Mouse (Mus musculus) thymus, adult 2 months (tissue): Measurements from ENCODE around the gene Mfsd11. TPM values are rescaled to one million over a fixed set of nuclear protein-coding genes. Genes with fewer than 3 reads are reported as not detected.
"Not testable (repeated sequence)": the region's sequence is repeated elsewhere in the genome, so short reads cannot be mapped to it uniquely, and the experiment has no call there.

Source experiments
- DNase-seq: peaks from one replicate; pipeline ENCODE4 v3.0.0; 2021
- H3K27ac ChIP-seq: fragments of 200-500 bp; 2 replicates; pipeline ENCODE4 v1.5.1; 2012; ENCODE audit warnings: low read length, control low read depth; ENCODE audit not compliant: control insufficient read depth, insufficient read depth
- H3K27me3 ChIP-seq: fragments of 200-500 bp; 2 replicates; pipeline ENCODE4 v1.6.1; 2012; ENCODE audit warnings: mild to moderate bottlenecking, low read length, moderate library complexity, mixed read lengths; ENCODE audit not compliant: control insufficient read depth, insufficient read depth
- H3K36me3 ChIP-seq: fragments of 200-500 bp; 2 replicates; pipeline ENCODE4 v1.6.1; 2012; ENCODE audit warnings: mild to moderate bottlenecking, low read length, moderate library complexity; ENCODE audit not compliant: control insufficient read depth, insufficient read depth
- H3K4me1 ChIP-seq: fragments of 200-500 bp; replicated peaks from 2 replicates; pipeline ENCODE4 v1.6.1; 2012; ENCODE audit warnings: low read length; ENCODE audit not compliant: control insufficient read depth, insufficient read depth
- H3K4me3 ChIP-seq: fragments of 200-500 bp; 2 replicates; pipeline ENCODE4 v1.5.1; 2012; ENCODE audit warnings: mild to moderate bottlenecking, low read length, control low read depth, moderate library complexity; ENCODE audit not compliant: control insufficient read depth, insufficient read depth
- CTCF ChIP-seq: fragments of 200-500 bp; IDR thresholded peaks from 2 replicates; pipeline ENCODE4 v1.5.1; 2012; ENCODE audit warnings: mild to moderate bottlenecking, control low read depth, low read length, moderate library complexity, borderline replicate concordance; ENCODE audit not compliant: control insufficient read depth, poor library complexity, insufficient read depth; ENCODE audit errors: extremely low read depth
- POLR2A ChIP-seq: fragments of 200-500 bp; IDR thresholded peaks from 2 replicates; pipeline ENCODE4 v1.6.1; 2012; ENCODE audit warnings: mild to moderate bottlenecking, low read length, control low read depth, moderate library complexity; ENCODE audit not compliant: control insufficient read depth, poor library complexity, insufficient read depth; ENCODE audit errors: extremely low read depth
- WGBS: fragments of 180-500 bp; shearing (Covaris S2); methylation state at CpG from one replicate; pipeline ENCODE4 v1.1.7; 2018; 5-methylcytosine and 5-hydroxymethylcytosine counted together
- polyA plus RNA-seq: library from polyadenylated mRNA; depleted of rRNA; stranded (reverse); fragments of >200 nt; gene quantifications from 2 replicates; pipeline ENCODE4 v1.2.3, GENCODE M21; 2012

Gene Mfsd11
- polyA plus RNA-seq, 1 experiment, result 32.9 TPM

DNA sequence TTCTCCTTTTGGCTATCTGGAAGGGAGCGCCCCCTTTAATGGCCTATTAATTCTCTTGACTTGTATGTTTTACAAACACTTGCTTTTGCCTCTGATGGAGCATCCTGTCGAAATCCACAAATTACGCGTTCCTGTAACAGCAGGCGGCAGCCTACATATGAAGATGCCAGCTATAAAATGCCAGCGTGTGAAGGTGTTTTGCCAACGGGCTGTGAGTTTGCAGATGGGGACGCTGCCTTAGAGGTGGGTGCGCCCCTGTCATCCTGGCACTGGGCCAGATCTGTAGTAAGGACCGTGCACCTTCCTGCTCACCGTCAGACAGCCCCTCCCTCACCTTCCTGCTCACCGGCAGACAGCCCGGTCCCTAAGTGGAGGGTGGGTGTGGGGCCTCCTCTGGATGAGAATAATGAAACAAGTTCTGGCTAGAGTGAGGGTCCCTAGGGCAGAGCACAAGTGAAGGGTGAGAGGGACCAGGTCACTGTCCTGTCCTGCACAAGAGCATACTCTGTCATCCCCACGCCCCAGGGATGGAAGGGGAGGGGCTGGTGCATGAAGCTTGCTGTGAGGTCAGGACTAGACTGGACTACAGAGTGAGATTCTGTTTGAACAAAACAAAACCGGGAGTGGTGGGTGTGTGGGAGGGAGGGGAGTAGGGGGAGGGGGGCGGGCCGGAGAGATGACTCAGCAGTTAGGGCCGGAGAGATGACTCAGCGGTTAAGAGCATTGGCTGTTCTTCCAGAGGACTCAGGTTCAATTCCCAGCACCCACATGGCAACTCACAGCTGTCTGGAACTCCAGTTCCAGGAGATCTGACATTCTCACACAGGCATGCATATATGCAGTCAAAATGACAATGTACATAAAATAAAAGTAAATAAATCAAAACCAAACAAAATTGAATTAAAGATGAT lies 41.5 kb downstream of the Mfsd11 start:
- no peaks in the 10 kb centered on the region for H3K27me3 ChIP-seq
- no peaks in the 10 kb centered on the region for H3K36me3 ChIP-seq
- H3K27ac ChIP-seq, result no peak overlapping the region
- H3K4me3 ChIP-seq, result no peak overlapping the region
- 57% methylated on average over 19 of the region's 19 CpGs for WGBS
- no peak for DNase-seq
- peaks cover 6% of the 10 kb centered on the region; the same call in 1 of the 2 replicates for H3K4me1 ChIP-seq
- TF ChIP-seq CTCF, result no peak
- TF ChIP-seq POLR2A, result no peak

GRCm38 (mm10) chr11:116895402-116895801 lies 43.2 kb downstream of the Mfsd11 start:
- H3K27ac ChIP-seq, result no peak overlapping the region
- TF ChIP-seq CTCF, result no peak
- no peak for TF ChIP-seq POLR2A

DNA sequence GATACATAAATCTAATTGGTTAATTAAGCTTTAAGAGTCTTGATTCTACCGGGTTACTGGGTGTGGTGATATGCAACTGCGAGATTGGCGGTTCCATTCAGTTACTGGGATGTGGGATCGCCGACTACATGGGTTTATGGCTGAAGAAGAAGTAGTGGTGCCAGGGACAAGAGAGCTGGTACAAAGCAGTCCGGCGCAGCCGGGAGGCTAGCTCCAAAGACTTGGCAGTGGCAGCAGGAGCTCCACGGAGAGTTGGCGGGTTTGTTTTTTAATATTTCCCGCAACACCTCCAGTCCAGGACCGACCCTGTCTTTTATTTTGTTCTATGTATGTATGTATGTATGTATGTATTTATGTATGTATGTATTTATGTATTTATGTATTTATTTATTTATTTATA lies 47.0 kb downstream of the Mfsd11 start:
- H3K27ac ChIP-seq, result no peak overlapping the region
- H3K4me1 ChIP-seq, result no peaks in the 10 kb centered on the region
- no peak for TF ChIP-seq CTCF
- TF ChIP-seq POLR2A, result no peak
- DNase-seq, result no peak
- H3K27me3 ChIP-seq, result no peaks in the 10 kb centered on the region
- no peak overlapping the region for H3K4me3 ChIP-seq
- H3K36me3 ChIP-seq, result no peaks in the 10 kb centered on the region
- 95% methylated on average over 12 of the region's 12 CpGs for WGBS

More at GRCm38 (mm10) chr11:116895402-116895801, 43.2 kb downstream of the Mfsd11 start:
- no peaks in the 10 kb centered on the region for H3K27me3 ChIP-seq
- 87% methylated on average over 3 of the region's 3 CpGs for WGBS
- no peak overlapping the region for H3K4me3 ChIP-seq
- no peak for DNase-seq
- no peaks in the 10 kb centered on the region for H3K36me3 ChIP-seq
- no peaks in the 10 kb centered on the region; the same call in 1 of the 2 replicates for H3K4me1 ChIP-seq

DNA sequence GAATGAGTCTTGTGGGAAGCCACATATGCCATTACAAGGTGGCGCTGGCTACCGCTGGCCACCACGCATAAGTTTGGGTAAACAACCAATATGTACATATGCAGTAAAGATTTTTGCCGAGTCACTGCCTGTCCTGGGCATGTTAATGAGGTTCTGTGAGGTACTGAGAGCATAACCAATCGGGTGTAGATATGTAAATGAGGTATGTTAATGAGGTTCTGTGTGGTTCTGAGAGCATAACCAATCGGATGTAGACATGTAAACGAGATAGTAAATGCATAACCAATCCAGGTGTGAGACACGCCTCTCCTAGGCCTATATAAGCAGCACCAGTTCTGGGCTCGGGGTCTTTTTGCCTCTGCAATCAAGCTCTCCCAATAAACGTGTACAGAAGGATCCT lies 50.3 kb downstream of the Mfsd11 start:
- not testable (repeated sequence) for H3K4me1 ChIP-seq, H3K27me3 ChIP-seq, H3K27ac ChIP-seq, H3K4me3 ChIP-seq, DNase-seq, H3K36me3 ChIP-seq
- WGBS, result 90% methylated on average over 10 of the region's 10 CpGs

DNA sequence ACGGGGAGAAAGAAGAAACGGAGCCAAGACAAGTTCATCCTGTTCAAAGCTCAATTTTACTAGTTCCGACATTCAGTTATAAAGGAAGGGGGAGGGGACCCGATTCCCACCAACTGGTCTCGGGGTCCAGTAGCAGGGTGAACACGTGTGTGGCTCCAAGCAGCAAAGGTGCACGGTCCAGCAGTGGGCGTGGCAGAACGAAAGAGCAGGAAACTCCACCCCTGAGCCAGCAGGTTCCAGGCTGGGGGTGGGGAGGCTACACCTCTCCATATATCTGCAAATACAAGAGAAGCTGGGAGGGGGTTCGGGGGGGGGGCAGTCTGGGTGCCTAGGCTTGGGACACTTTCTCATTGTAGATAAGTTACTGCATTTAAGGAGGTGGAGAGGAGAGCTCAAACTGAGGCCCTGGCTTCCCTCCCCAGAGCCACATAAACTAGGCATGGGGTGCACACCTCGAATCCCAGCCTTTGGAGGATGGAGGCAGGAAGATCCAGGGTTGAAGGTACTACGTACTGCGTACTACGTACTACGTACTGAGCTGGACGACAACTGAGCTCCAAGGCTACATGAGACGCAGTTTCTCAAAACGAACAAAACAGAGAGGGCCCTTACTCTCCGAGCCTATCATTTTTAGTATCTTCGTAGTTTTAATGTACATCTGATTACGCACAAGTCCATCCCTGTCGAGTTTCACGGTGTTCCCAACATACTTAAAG lies 53.7 kb downstream of the Mfsd11 start:
- Histone ChIP-seq H3K4me1 (0 out of 2 replicates have a peak, but pooled peaks cover 5% of the 10 kb centered on the region), H3K36me3 (no peaks in the 10 kb centered on the region), H3K27me3 (peaks cover 4% of the 10 kb centered on the region; the same call in 1 of the 2 replicates), H3K27ac (no peak overlapping the region), H3K4me3 (no peak overlapping the region)
- DNase-seq, result no peak
- 6% methylated on average over 23 of the region's 23 CpGs for WGBS
- TF ChIP-seq POLR2A, result no peak
- TF ChIP-seq CTCF, result no peak

GRCm38 (mm10) chr11:116913573-116913972 lies 61.3 kb downstream of the Mfsd11 start:
- no peak for DNase-seq
- H3K27me3 ChIP-seq, result peaks cover 11% of the 10 kb centered on the region; the same call in 1 of the 2 replicates
- no peaks in the 10 kb centered on the region for H3K4me1 ChIP-seq
- 65% methylated on average over 16 of the region's 16 CpGs for WGBS
- H3K27ac ChIP-seq, result no peak overlapping the region
- no peak overlapping the region for H3K4me3 ChIP-seq
- no peaks in the 10 kb centered on the region for H3K36me3 ChIP-seq
- TF ChIP-seq POLR2A (no peak), CTCF (no peak)
